Mouse (Mus musculus) midbrain, embryonic 11.5 days (tissue): ENCODE results near the gene Arhgef7. TPM values are rescaled to one million over a fixed set of nuclear protein-coding genes. Genes with fewer than 3 reads are reported as not detected.
A peak's percentile ranks its signal among the peaks of the same experiment; 100 is the strongest.

Source experiments
- ATAC-seq: fragments of 200-750 bp; cut with Nextera tagmentation; 2 replicates; pipeline ENCODE4 v1.8.0; 2017; ENCODE audit warnings: moderate TSS enrichment, moderate library complexity; ENCODE audit not compliant: low FRiP score
- DNase-seq: peaks from one replicate; pipeline ENCODE4 v3.0.0; 2015; ENCODE audit warnings: low spot score; ENCODE audit errors: missing footprints
- H3K27ac ChIP-seq: fragments of 300-500 bp; sonication (generic); 2 replicates; pipeline ENCODE4 v1.5.1; 2014; ENCODE audit warnings: low read depth, low read length
- H3K27me3 ChIP-seq: fragments of 300-500 bp; sonication (generic); 2 replicates; pipeline ENCODE4 v1.6.1; 2014; ENCODE audit warnings: mild to moderate bottlenecking, low read length, moderate library complexity, mixed read lengths; ENCODE audit not compliant: control insufficient read depth, insufficient read depth
- H3K36me3 ChIP-seq: fragments of 300-500 bp; sonication (generic); 2 replicates; pipeline ENCODE4 v1.6.1; 2014; ENCODE audit warnings: mild to moderate bottlenecking, low read length, moderate library complexity, mixed read lengths; ENCODE audit not compliant: control insufficient read depth, insufficient read depth
- H3K4me1 ChIP-seq: fragments of 300-500 bp; sonication (generic); 2 replicates; pipeline ENCODE4 v1.6.1; 2014; ENCODE audit warnings: low read length; ENCODE audit not compliant: control insufficient read depth, insufficient read depth
- H3K4me2 ChIP-seq: fragments of 300-500 bp; sonication (generic); 2 replicates; pipeline ENCODE4 v1.6.1; 2014; ENCODE audit warnings: mild to moderate bottlenecking, moderate library complexity
- H3K4me3 ChIP-seq: fragments of 300-500 bp; sonication (generic); 2 replicates; pipeline ENCODE4 v1.5.1; 2014; ENCODE audit warnings: low read depth, low read length
- H3K9ac ChIP-seq: fragments of 300-500 bp; sonication (generic); 2 replicates; pipeline ENCODE4 v1.6.1; 2014; ENCODE audit warnings: low read length
- H3K9me3 ChIP-seq: fragments of 300-500 bp; sonication (generic); 2 replicates; pipeline ENCODE4 v1.6.1; 2016; ENCODE audit warnings: low read length; ENCODE audit not compliant: control insufficient read depth
- WGBS: fragments of 180-500 bp; shearing (Covaris S2); extraction: QIAGEN DNeasy Blood & Tissue Kit; methylation state at CpG from one replicate; pipeline ENCODE4 v1.1.7; 2014; 5-methylcytosine and 5-hydroxymethylcytosine counted together
- polyA plus RNA-seq: library from polyadenylated mRNA; unstranded; fragments of >200 nt; fragmentation: Nextera tagmentation; extraction: Ambion mirVana; gene quantifications from 2 replicates; pipeline ENCODE4 v1.2.1, GENCODE M21; 2014

Arhgef7 gene
- polyA plus RNA-seq, 1 experiment from 2014 or later: 56.8 TPM

- no peak overlapping the region for H3K27ac ChIP-seq
- H3K4me2 ChIP-seq: no peak overlapping the region
- DNase-seq (peak; percentile 65), ATAC-seq (no peak)
- WGBS: 20% methylated on average over 3 of the region's 3 CpGs
- no peaks in the 10 kb centered on the region for H3K27me3 ChIP-seq
- peaks cover 11% of the 10 kb centered on the region for H3K4me1 ChIP-seq
- no peak overlapping the region for H3K4me3 ChIP-seq
- H3K9me3 ChIP-seq: no peaks in the 10 kb centered on the region
- no peak overlapping the region for H3K9ac ChIP-seq
- H3K36me3 ChIP-seq: no peaks in the 10 kb centered on the region
These were observed 19.8 kb upstream of the Arhgef7 start for GRCm38 (mm10) chr8:11707701-11708100.

DNA sequence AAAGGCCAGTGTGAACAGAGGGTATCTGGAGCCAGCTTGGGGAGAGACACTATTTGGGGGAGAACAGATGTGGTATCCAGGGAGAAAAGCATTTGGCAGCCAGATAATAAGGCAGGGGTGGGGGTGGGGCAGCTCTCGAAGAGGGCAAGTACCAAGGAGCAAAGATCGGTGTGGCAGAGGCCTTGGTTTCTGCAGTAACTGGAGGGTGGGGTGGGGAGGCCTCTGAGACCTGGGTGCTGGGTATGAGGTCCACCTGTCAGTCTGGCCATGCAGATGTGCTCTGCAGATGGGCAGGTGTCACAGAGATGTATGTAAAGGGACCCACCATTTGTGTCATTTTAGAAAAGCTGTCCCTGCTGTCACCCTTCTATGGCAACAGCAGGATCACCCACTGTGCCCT is 18.7 kb upstream of the Arhgef7 start:
- WGBS: 40% methylated on average over 2 of the region's 2 CpGs
- Histone ChIP-seq H3K4me3 (no peak overlapping the region), H3K27ac (no peak overlapping the region), H3K4me2 (no peak overlapping the region), H3K27me3 (no peaks in the 10 kb centered on the region), H3K36me3 (no peaks in the 10 kb centered on the region), H3K9me3 (no peaks in the 10 kb centered on the region), H3K4me1 (peaks cover 11% of the 10 kb centered on the region), H3K9ac (no peak overlapping the region)
- DNase-seq (no peak), ATAC-seq (no peak)

DNA sequence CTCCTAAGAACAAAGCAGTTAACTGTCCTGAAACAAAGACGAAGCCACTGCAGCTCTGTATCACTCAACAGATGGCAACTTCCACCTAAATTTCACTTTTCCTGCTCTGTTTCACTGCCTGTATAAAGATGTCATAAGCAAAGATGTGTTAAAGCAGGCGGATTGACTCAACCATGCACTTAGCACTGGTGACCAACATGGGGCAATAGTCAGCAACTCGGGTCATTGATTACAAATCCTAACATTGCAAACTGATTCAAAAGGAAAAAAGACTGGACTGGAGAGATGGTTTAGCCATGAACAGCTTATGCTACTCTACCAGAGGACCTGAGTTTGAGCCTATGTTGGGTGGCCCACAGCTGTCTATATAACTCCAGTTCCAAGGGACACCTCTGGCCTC is 18.0 kb upstream of the Arhgef7 start:
- Histone ChIP-seq H3K36me3 (no peaks in the 10 kb centered on the region), H3K27me3 (no peaks in the 10 kb centered on the region), H3K9ac (no peak overlapping the region), H3K4me3 (no peak overlapping the region), H3K27ac (no peak overlapping the region), H3K9me3 (no peaks in the 10 kb centered on the region), H3K4me1 (peaks cover 11% of the 10 kb centered on the region), H3K4me2 (no peak overlapping the region)
- 82% methylated on average over 3 of the region's 3 CpGs for WGBS
- no peak for ATAC-seq
- DNase-seq: no peak

GRCm38 (mm10) chr8:11710415-11710814 is 17.1 kb upstream of the Arhgef7 start:
- WGBS: 34% methylated on average over 5 of the region's 5 CpGs
- no peak overlapping the region for H3K27ac ChIP-seq
- no peaks in the 10 kb centered on the region for H3K9me3 ChIP-seq
- H3K4me1 ChIP-seq: peaks cover 11% of the 10 kb centered on the region
- H3K36me3 ChIP-seq: no peaks in the 10 kb centered on the region
- H3K9ac ChIP-seq: no peak overlapping the region
- H3K4me2 ChIP-seq: no peak overlapping the region
- no peak overlapping the region for H3K4me3 ChIP-seq
- peak; percentile 80 for DNase-seq
- H3K27me3 ChIP-seq: no peaks in the 10 kb centered on the region
- ATAC-seq: no peak

- H3K4me3 ChIP-seq: no peak overlapping the region
- H3K4me1 ChIP-seq: peaks cover 11% of the 10 kb centered on the region
- ATAC-seq (no peak), DNase-seq (peak; percentile 89)
- no peak overlapping the region for H3K27ac ChIP-seq
- H3K4me2 ChIP-seq: no peak overlapping the region
- H3K27me3 ChIP-seq: no peaks in the 10 kb centered on the region
- no peak overlapping the region for H3K9ac ChIP-seq
- 85% methylated on average over 6 of the region's 6 CpGs for WGBS
- no peaks in the 10 kb centered on the region for H3K9me3 ChIP-seq
- no peaks in the 10 kb centered on the region for H3K36me3 ChIP-seq
These were observed 15.3 kb upstream of the Arhgef7 start for GRCm38 (mm10) chr8:11712244-11712643.

DNA sequence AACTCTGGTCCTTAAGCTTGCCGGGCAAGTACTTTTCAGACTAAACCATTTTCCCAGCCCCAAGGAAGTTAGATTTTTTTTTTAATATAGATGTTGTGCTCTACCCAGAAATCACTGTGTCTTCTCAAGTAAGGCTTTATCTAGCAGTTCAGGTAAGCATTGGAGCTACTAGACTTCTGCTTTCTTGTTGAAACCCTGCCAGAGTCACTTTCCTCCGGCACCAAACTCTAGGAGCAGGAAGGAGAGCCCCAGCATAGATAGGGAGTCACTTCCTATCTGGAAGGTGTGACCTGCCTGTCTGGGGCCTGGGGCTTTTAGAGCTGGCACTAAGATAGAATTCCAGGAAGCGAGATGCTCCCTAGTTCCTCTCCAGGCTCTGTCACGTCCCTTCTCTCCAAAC is 10.3 kb upstream of the Arhgef7 start:
- no peak for ATAC-seq
- H3K27me3 ChIP-seq: no peaks in the 10 kb centered on the region
- 84% methylated on average over 4 of the region's 4 CpGs for WGBS
- no peak overlapping the region for H3K9ac ChIP-seq
- no peaks in the 10 kb centered on the region for H3K36me3 ChIP-seq
- DNase-seq: peak; percentile 41
- no peak overlapping the region for H3K4me2 ChIP-seq
- H3K9me3 ChIP-seq: no peaks in the 10 kb centered on the region
- no peak overlapping the region for H3K27ac ChIP-seq
- H3K4me1 ChIP-seq: no peaks in the 10 kb centered on the region
- H3K4me3 ChIP-seq: no peak overlapping the region

- Histone ChIP-seq H3K27me3 (peaks cover 6% of the 10 kb centered on the region), H3K4me2 (peak overlapping the region; percentile 80), H3K36me3 (no peaks in the 10 kb centered on the region), H3K9me3 (no peaks in the 10 kb centered on the region), H3K27ac (peak overlapping the region; percentile 93), H3K4me1 (peaks cover 16% of the 10 kb centered on the region; the same call in 1 of the 2 replicates), H3K9ac (peak overlapping the region; percentile 93), H3K4me3 (peak overlapping the region; percentile 85)
- under 1% methylated on average over 22 of the region's 22 CpGs for WGBS
- DNase-seq (no peak), ATAC-seq (peak; percentile 53)
These were observed 259 bp upstream of the Arhgef7 start for GRCm38 (mm10) chr8:11727273-11727650.

GRCm38 (mm10) chr8:11728482-11729295 is 1.2 kb downstream of the Arhgef7 start:
- Histone ChIP-seq H3K4me1 (peaks cover 16% of the 10 kb centered on the region; the same call in 1 of the 2 replicates), H3K27ac (peak overlapping the region; percentile 93), H3K36me3 (no peaks in the 10 kb centered on the region), H3K4me2 (peak overlapping the region; percentile 80), H3K27me3 (peaks cover 6% of the 10 kb centered on the region), H3K9me3 (no peaks in the 10 kb centered on the region), H3K4me3 (peak overlapping the region; percentile 85), H3K9ac (peak overlapping the region; percentile 93)
- DNase-seq (peak; percentile 96), ATAC-seq (peak; percentile 60; the same call in 1 of the 2 replicates)
- WGBS: under 1% methylated on average over 61 of the region's 61 CpGs

DNA sequence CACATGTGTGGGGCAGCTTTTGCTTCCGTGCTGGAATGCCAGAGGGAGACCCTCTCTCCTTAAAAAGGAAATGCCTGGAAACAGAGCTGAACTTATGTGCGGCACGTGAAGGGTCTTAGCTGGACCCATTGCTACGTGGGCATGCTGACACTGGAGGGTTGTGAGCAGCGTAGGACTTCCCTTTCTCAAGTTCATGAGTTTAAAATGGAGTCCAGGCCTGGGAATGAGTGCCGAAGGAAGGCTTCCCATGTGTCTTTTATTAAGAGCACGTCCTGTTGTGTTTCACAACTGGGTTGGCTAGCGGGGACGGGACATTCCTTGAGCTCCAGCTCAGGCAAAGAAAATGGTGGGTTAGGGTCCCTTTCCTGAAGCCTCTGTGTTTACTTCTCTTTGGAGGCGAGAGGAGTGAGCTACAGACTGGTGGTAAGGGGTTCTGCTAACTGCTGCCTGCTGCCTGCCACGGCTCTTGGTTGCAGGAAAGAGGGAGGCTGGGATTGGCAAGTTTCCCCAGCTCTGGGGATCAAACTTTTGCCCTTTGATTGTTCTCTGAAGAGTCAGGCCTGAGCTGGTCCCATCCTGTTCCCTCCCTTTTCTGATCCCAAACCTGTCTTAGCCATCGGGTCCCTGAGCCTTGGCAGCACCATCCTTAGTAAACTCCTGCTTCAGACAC is 2.9 kb downstream of the Arhgef7 start:
- DNase-seq: no peak
- peak overlapping the region; percentile 22; the same call in 1 of the 2 replicates for H3K9ac ChIP-seq
- 73% methylated on average over 12 of the region's 12 CpGs for WGBS

More for the DNA sequence above, 2.9 kb downstream of the Arhgef7 start:
- H3K27ac ChIP-seq: no peak overlapping the region
- H3K4me1 ChIP-seq: peaks cover 16% of the 10 kb centered on the region; the same call in 1 of the 2 replicates
- ATAC-seq: no peak
- no peak overlapping the region for H3K4me3 ChIP-seq
- H3K36me3 ChIP-seq: 0 out of 2 replicates have a peak, but pooled peaks cover 3% of the 10 kb centered on the region
- H3K4me2 ChIP-seq: peak overlapping the region; percentile 80; the same call in 1 of the 2 replicates
- H3K9me3 ChIP-seq: no peaks in the 10 kb centered on the region
- H3K27me3 ChIP-seq: peaks cover 4% of the 10 kb centered on the region
